Mouse (Mus musculus) layer of hippocampus, adult 9-10 months (tissue): ENCODE results near the gene Cnot6.

ENCODE experiments used
- DNase-seq: peaks from one replicate; pipeline ENCODE4 v3.0.0; 2022; ENCODE audit warnings: low spot score

Cnot6 gene

GRCm38 (mm10) chr11:49654651-49655050 is 57.9 kb downstream of the Cnot6 start:
- no peak for DNase-seq

- no peak for DNase-seq
Observed at GRCm38 (mm10) chr11:49653079-49653408, 59.5 kb downstream of the Cnot6 start.

GRCm38 (mm10) chr11:49652401-49653078 is 60.0 kb downstream of the Cnot6 start:
- peak; percentile 71 for DNase-seq

- DNase-seq: no peak
Observed at GRCm38 (mm10) chr11:49651762-49652322, 60.7 kb downstream of the Cnot6 start.

GRCm38 (mm10) chr11:49650994-49651761 is 61.3 kb downstream of the Cnot6 start:
- no peak for DNase-seq

- DNase-seq: no peak
Observed at GRCm38 (mm10) chr11:49650113-49650993, 62.2 kb downstream of the Cnot6 start.

- DNase-seq: no peak
Observed at GRCm38 (mm10) chr11:49645677-49646076, 66.8 kb downstream of the Cnot6 start.

- no peak for DNase-seq
Observed at GRCm38 (mm10) chr11:49636449-49636848, 76.1 kb downstream of the Cnot6 start.

GRCm38 (mm10) chr11:49635671-49636070 is 76.9 kb downstream of the Cnot6 start:
- no peak for DNase-seq

GRCm38 (mm10) chr11:49634101-49634500 is 78.4 kb downstream of the Cnot6 start:
- DNase-seq: no peak

GRCm38 (mm10) chr11:49632256-49632655 is 80.3 kb downstream of the Cnot6 start:
- no peak for DNase-seq

GRCm38 (mm10) chr11:49631154-49631553 is 81.4 kb downstream of the Cnot6 start:
- DNase-seq: no peak

- no peak for DNase-seq
Observed at GRCm38 (mm10) chr11:49626748-49627147, 85.8 kb downstream of the Cnot6 start.

- DNase-seq: no peak
Observed at GRCm38 (mm10) chr11:49625863-49626262, 86.7 kb downstream of the Cnot6 start.

- no peak for DNase-seq
Observed at GRCm38 (mm10) chr11:49624156-49624555, 88.4 kb downstream of the Cnot6 start.

- DNase-seq: no peak
Observed at GRCm38 (mm10) chr11:49621953-49622352, 90.6 kb downstream of the Cnot6 start.
